Mouse (Mus musculus): Measurements from ENCODE around the gene Kif12. TPM values are rescaled to one million over a fixed set of nuclear protein-coding genes. Genes with fewer than 3 reads are reported as not detected.
A peak's percentile ranks its signal among the peaks of the same experiment; 100 is the strongest.

Gene Kif12
- polyA plus RNA-seq, 1 experiment from 2014 or later: 19.8 TPM

DNA sequence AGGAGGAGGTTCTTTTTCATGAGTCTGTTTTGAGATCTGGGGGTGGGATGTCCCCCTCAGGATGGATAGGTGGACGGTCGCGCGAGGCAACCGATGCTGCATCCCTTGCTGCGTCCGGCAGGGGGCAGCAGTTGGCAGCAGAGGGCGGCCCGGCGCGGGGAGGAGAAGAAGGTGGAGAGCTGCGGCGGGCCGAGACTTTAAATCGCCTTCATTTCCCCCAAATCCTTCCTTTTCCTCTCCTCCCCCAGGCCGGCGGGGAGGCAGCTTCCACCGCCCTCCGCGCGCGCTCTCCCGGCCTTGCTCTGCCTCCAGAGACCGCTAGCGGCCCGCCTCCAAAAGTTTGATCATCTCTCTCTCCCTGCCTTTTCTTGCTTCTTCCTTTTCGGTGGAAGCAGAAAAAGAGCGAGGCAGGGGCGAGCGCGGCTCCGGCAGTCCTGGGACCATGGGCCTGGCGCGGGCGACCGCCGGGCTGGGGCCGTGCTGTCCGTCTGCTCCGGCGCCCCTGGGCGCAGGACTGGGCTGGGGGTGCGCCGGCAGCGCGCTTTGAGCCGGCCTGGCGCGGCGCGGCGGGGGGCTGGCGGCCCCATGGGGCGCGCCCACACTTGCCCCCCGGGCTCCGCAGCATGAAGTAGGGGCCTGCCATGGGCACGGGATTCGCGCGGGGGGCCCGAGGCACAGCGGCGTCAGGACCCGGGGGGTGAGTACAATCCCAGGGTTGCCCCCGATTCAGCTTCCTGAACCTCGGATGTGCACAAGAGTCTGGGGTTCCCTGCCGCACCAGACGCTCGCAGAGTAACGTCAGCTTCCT lies 43.5 kb upstream of the Kif12 start:
- Histone ChIP-seq H3K4me3 (ENCODE audit: low read depth, low read length) (peak overlapping the region; percentile 80), H3K27me3 (ENCODE audit: control insufficient read depth, insufficient read depth, low read length) (no peaks in the 10 kb centered on the region), H3K4me2 (replicated peaks; ENCODE audit: low read depth, low read length) (peak overlapping the region; percentile 95), H3K9ac (replicated peaks; ENCODE audit: low read depth, low read length) (peak overlapping the region; percentile 90), H3K4me1 (ENCODE audit: control insufficient read depth, insufficient read depth, low read length) (peaks cover 27% of the 10 kb centered on the region; the same call in 1 of the 2 replicates), H3K27ac (ENCODE audit: low read length) (peak overlapping the region; percentile 77; the same call in 1 of the 2 replicates), H3K36me3 (ENCODE audit: control insufficient read depth, insufficient read depth, low read length) (peaks cover 3% of the 10 kb centered on the region; the same call in 1 of the 2 replicates), H3K9me3 (ENCODE audit: control insufficient read depth, low read depth, low read length) (no peaks in the 10 kb centered on the region)
- under 1% methylated on average over 63 of the region's 71 CpGs for WGBS
- ATAC-seq (ENCODE audit: insufficient number of reproducible peaks, insufficient read depth, low FRiP score, low read depth): peak; percentile 7; the same call in 1 of the 2 replicates

DNA sequence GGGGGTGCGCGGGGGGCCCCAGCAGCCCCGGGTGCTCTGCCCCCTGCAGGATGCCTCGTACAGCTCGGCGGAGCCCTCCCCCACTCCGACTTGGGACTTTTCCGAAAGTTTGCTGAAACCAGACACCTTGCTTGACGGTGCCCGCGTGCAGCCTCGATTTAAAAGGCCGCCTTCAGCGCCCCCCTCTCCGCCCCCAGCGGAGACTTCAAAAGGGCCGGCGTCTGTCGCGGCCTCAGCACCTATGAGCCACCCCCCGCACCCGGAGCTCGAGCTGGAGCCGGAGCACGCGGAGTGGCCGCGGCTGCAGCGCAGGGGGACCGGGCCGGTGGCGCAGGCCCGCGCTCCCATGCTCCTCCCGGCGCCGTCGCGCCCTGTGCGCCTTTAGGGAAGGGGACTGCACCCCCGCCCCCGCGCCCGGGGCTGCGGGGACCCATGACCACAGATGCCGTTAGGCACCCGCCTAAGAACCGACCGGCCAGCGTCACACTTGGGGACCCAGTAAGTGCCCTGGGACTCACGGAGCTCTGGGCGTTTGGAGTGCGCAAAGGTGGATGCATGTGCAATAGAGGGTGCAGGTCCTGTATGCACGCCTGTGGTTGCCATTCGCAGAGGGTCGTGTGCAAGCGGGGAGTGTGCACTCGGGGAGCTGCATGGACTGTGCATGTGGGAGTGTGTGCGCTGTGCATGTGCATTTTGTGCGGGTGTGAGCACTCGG lies 42.1 kb upstream of the Kif12 start, which contains the start of gene Col27a1:
Col27a1 (plus strand) TSS at position 98 of the 715 bp plus-strand sequence.
- WGBS: under 1% methylated on average over 60 of the region's 61 CpGs
- H3K4me3 ChIP-seq (ENCODE audit: low read depth, low read length): peak within 1 kb of the TSS; percentile 80
- no peaks in the 10 kb centered on the region for H3K36me3 ChIP-seq (ENCODE audit: control insufficient read depth, insufficient read depth, low read length)
- H3K27ac ChIP-seq (ENCODE audit: low read length): peak within 1 kb of the TSS; percentile 48; the same call in 1 of the 2 replicates
- H3K9ac ChIP-seq (replicated peaks; ENCODE audit: low read depth, low read length): no peak within 1 kb of the TSS; the same call in 1 of the 2 replicates
- peaks cover 25% of the 10 kb centered on the region; the same call in 1 of the 2 replicates for H3K4me1 ChIP-seq (ENCODE audit: control insufficient read depth, insufficient read depth, low read length)
- no peaks in the 10 kb centered on the region for H3K9me3 ChIP-seq (ENCODE audit: control insufficient read depth, low read depth, low read length)
- ATAC-seq (ENCODE audit: insufficient number of reproducible peaks, insufficient read depth, low FRiP score, low read depth): peak; percentile 64
- H3K4me2 ChIP-seq (replicated peaks; ENCODE audit: low read depth, low read length): peak within 1 kb of the TSS; percentile 95
- no peaks in the 10 kb centered on the region for H3K27me3 ChIP-seq (ENCODE audit: control insufficient read depth, insufficient read depth, low read length)

DNA sequence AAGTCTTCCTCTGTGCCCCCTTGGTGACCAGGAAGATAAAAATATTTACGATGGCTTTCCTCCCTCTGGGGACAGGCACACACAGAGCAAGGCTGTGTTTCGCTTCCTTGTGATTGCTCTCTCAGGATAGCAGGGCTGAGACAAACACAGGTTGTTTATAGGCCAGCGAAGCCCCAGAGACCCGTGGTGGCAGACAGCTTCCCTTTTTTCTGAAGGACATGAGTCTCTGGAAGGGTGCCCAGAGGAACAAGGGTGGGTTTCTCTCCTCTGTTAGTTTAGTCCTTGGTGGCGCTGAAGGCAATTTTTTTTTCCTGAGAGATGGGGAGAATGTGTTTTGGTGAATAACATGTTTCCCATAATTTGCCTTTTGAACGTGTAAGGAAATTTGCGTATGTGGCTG lies 33.7 kb upstream of the Kif12 start:
- Histone ChIP-seq H3K36me3 (ENCODE audit: control insufficient read depth, insufficient read depth, low read length) (no peaks in the 10 kb centered on the region), H3K9ac (replicated peaks; ENCODE audit: low read depth, low read length) (no peak overlapping the region), H3K4me2 (replicated peaks; ENCODE audit: low read depth, low read length) (no peak overlapping the region), H3K27me3 (ENCODE audit: control insufficient read depth, insufficient read depth, low read length) (no peaks in the 10 kb centered on the region), H3K4me3 (ENCODE audit: low read depth, low read length) (no peak overlapping the region), H3K9me3 (ENCODE audit: control insufficient read depth, low read depth, low read length) (no peaks in the 10 kb centered on the region), H3K4me1 (ENCODE audit: control insufficient read depth, insufficient read depth, low read length) (no peaks in the 10 kb centered on the region), H3K27ac (ENCODE audit: low read length) (no peak overlapping the region)
- WGBS: 64% methylated on average over 7 of the region's 7 CpGs
- ATAC-seq (ENCODE audit: insufficient number of reproducible peaks, insufficient read depth, low FRiP score, low read depth): no peak

DNA sequence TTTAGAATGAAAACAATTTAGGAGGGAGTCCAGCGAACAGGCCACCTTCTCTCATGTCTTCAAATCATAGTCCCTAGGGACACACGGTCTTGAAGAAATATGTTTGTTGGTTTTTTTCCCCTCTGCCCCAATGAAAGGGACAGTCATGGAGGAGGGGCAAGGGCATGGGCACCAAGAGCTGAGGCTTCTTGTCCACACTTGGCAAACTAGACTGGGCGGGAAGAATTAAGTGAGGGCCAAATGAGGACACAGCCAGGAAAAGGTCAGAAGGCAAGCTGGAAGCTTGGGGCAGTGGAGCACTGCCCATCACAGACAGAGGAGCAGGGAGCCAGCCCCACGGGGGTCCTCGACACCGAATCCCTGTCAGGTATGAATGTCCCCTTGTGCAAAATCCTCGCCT lies 31.9 kb upstream of the Kif12 start:
- no peak overlapping the region for H3K27ac ChIP-seq (ENCODE audit: low read length)
- no peaks in the 10 kb centered on the region for H3K27me3 ChIP-seq (ENCODE audit: control insufficient read depth, insufficient read depth, low read length)
- no peaks in the 10 kb centered on the region for H3K4me1 ChIP-seq (ENCODE audit: control insufficient read depth, insufficient read depth, low read length)
- no peak overlapping the region for H3K4me3 ChIP-seq (ENCODE audit: low read depth, low read length)
- no peaks in the 10 kb centered on the region for H3K9me3 ChIP-seq (ENCODE audit: control insufficient read depth, low read depth, low read length)
- no peak overlapping the region for H3K4me2 ChIP-seq (replicated peaks; ENCODE audit: low read depth, low read length)
- no peak for ATAC-seq (ENCODE audit: insufficient number of reproducible peaks, insufficient read depth, low FRiP score, low read depth)
- no peaks in the 10 kb centered on the region for H3K36me3 ChIP-seq (ENCODE audit: control insufficient read depth, insufficient read depth, low read length)
- no peak overlapping the region for H3K9ac ChIP-seq (replicated peaks; ENCODE audit: low read depth, low read length)
- WGBS: 84% methylated on average over 7 of the region's 7 CpGs

DNA sequence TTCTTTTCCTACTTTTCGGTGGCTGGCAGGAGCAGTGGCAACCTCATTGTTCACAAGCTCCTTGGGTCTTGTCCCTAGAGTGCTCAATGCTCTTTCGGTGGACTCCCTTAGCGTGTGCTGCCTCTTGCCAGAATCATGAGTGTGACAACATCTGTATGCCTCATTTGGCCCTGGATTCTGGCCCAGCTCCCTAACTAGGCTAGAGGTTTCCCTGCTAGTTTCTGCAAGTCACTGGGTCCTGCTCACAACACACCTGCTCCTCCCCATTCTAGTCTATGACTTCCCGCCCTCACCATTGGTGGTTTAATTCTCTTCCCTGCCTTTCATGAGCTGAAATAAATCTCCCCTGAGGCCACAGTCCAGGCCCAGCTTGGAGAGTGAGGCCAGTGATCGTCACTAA lies 27.4 kb upstream of the Kif12 start:
- Histone ChIP-seq H3K9me3 (ENCODE audit: control insufficient read depth, low read depth, low read length) (no peaks in the 10 kb centered on the region), H3K4me3 (ENCODE audit: low read depth, low read length) (no peak overlapping the region), H3K4me1 (ENCODE audit: control insufficient read depth, insufficient read depth, low read length) (no peaks in the 10 kb centered on the region), H3K4me2 (replicated peaks; ENCODE audit: low read depth, low read length) (no peak overlapping the region), H3K27ac (ENCODE audit: low read length) (no peak overlapping the region), H3K9ac (replicated peaks; ENCODE audit: low read depth, low read length) (no peak overlapping the region), H3K36me3 (ENCODE audit: control insufficient read depth, insufficient read depth, low read length) (no peaks in the 10 kb centered on the region), H3K27me3 (ENCODE audit: control insufficient read depth, insufficient read depth, low read length) (no peaks in the 10 kb centered on the region)
- 91% methylated on average over 5 of the region's 5 CpGs for WGBS
- ATAC-seq (ENCODE audit: insufficient number of reproducible peaks, insufficient read depth, low FRiP score, low read depth): no peak

DNA sequence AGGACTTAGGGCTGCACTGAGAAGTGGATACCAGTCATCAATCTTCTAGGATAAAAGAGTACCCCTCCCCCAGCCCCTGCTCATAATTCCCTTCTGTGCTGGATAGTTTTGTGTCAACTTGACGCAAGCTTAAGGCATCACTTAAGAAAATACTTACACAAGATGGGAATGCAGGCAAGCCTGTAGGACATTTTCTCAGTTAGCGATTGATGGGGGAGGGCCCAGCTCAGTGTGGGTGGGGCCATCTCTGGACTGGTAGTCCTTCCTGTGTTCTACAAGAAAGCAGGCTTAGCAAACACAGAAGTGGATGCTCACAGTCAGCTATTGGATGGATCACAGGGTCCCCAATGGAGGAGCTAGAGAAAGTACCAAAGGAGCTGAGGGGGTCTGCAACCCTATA lies 22.4 kb upstream of the Kif12 start:
- no peak overlapping the region for H3K4me3 ChIP-seq (ENCODE audit: low read depth, low read length)
- H3K36me3 ChIP-seq (ENCODE audit: control insufficient read depth, insufficient read depth, low read length): no peaks in the 10 kb centered on the region
- no peak overlapping the region for H3K4me2 ChIP-seq (replicated peaks; ENCODE audit: low read depth, low read length)
- H3K9me3 ChIP-seq (ENCODE audit: control insufficient read depth, low read depth, low read length): no peaks in the 10 kb centered on the region
- no peak for ATAC-seq (ENCODE audit: insufficient number of reproducible peaks, insufficient read depth, low FRiP score, low read depth)
- no peak overlapping the region for H3K9ac ChIP-seq (replicated peaks; ENCODE audit: low read depth, low read length)
- H3K4me1 ChIP-seq (ENCODE audit: control insufficient read depth, insufficient read depth, low read length): 0 out of 2 replicates have a peak, but pooled peaks cover 5% of the 10 kb centered on the region
- H3K27me3 ChIP-seq (ENCODE audit: control insufficient read depth, insufficient read depth, low read length): no peaks in the 10 kb centered on the region
- no peak overlapping the region for H3K27ac ChIP-seq (ENCODE audit: low read length)
- 49% methylated on average over 2 of the region's 2 CpGs for WGBS

DNA sequence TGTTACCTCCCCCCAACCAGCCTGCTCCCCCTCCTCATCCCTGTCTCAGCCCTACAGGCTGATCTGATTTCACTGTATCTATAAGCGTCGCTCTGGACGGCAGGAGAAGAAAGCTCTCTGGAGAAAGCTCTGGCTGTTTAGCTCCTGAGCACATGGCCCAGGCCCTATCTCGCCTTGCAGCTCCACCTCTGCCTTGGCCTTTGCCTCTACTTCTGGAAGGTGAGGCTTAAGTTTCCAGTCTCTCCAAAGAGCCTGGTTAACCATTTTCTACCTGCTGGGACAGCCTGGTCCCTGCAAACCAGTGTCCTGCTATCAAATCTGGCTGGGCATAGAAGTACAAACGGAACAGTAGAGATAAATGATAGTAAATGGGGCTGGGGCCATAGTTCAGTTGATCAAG lies 19.7 kb upstream of the Kif12 start:
- 35% methylated on average over 5 of the region's 5 CpGs for WGBS
- Histone ChIP-seq H3K4me3 (ENCODE audit: low read depth, low read length) (no peak overlapping the region), H3K9ac (replicated peaks; ENCODE audit: low read depth, low read length) (no peak overlapping the region), H3K36me3 (ENCODE audit: control insufficient read depth, insufficient read depth, low read length) (no peaks in the 10 kb centered on the region), H3K27ac (ENCODE audit: low read length) (peak overlapping the region; percentile 21; the same call in 1 of the 2 replicates), H3K4me2 (replicated peaks; ENCODE audit: low read depth, low read length) (no peak overlapping the region), H3K9me3 (ENCODE audit: control insufficient read depth, low read depth, low read length) (no peaks in the 10 kb centered on the region), H3K27me3 (ENCODE audit: control insufficient read depth, insufficient read depth, low read length) (no peaks in the 10 kb centered on the region), H3K4me1 (ENCODE audit: control insufficient read depth, insufficient read depth, low read length) (peaks cover 5% of the 10 kb centered on the region; the same call in 1 of the 2 replicates)
- peak; percentile 51 for ATAC-seq (ENCODE audit: insufficient number of reproducible peaks, insufficient read depth, low FRiP score, low read depth)

DNA sequence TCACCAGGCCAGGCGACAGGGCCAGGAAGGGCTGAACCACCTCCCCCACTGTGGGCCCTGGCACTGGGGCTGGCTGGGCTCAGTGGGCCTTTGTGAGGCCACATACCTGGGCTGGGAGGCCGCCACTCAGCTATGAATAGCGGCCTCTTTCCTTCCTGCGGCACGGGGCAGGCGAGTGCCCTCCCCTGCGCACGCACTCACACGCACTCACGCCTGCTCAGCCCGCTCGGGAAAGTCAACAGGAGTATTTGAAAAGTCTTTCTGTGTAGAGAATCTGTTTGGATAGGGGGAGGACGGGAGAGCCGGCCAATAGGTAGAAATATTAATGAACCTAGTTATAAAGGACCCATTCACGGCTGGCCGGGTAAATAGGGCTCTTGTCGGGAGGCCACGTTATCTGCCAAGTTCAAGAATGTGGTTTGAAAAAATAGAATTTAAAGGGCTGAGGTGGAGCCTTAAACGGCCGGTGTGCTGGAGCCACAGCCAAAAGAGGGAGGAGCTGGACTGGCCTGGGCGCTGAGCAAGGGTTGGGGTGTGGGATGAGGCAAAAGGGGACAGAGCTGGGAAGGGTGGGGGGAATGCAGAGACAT lies 14.4 kb upstream of the Kif12 start:
- H3K4me2 ChIP-seq (replicated peaks; ENCODE audit: low read depth, low read length): no peak overlapping the region
- WGBS: 40% methylated on average over 21 of the region's 21 CpGs
- peak overlapping the region; percentile 75; the same call in 1 of the 2 replicates for H3K27ac ChIP-seq (ENCODE audit: low read length)

More for the DNA sequence above, 14.4 kb upstream of the Kif12 start:
- Histone ChIP-seq H3K27me3 (ENCODE audit: control insufficient read depth, insufficient read depth, low read length) (no peaks in the 10 kb centered on the region), H3K9ac (replicated peaks; ENCODE audit: low read depth, low read length) (no peak overlapping the region), H3K9me3 (ENCODE audit: control insufficient read depth, low read depth, low read length) (no peaks in the 10 kb centered on the region), H3K36me3 (ENCODE audit: control insufficient read depth, insufficient read depth, low read length) (no peaks in the 10 kb centered on the region), H3K4me1 (ENCODE audit: control insufficient read depth, insufficient read depth, low read length) (peaks cover 13% of the 10 kb centered on the region), H3K4me3 (ENCODE audit: low read depth, low read length) (no peak overlapping the region)
- peak; percentile 91 for ATAC-seq (ENCODE audit: insufficient number of reproducible peaks, insufficient read depth, low FRiP score, low read depth)

Measured in stomach, embryonic 14.5 days (tissue).